Mouse (Mus musculus) hindbrain, embryonic 12.5 days (tissue): ENCODE results near the gene Pcif1. TPM values are rescaled to one million over a fixed set of nuclear protein-coding genes. Genes with fewer than 3 reads are reported as not detected.

Experiments used
- ATAC-seq: fragments of 200-750 bp; cut with Nextera tagmentation; 2 replicates; pipeline ENCODE4 v1.8.0; 2017; ENCODE audit warnings: moderate TSS enrichment; ENCODE audit not compliant: low FRiP score
- H3K27ac ChIP-seq: fragments of 300-500 bp; sonication (generic); 2 replicates; pipeline ENCODE4 v1.5.1; 2016; ENCODE audit warnings: mild to moderate bottlenecking
- H3K27me3 ChIP-seq: fragments of 300-500 bp; sonication (generic); 2 replicates; pipeline ENCODE4 v1.6.1; 2016; ENCODE audit warnings: mild to moderate bottlenecking
- H3K36me3 ChIP-seq: fragments of 300-500 bp; sonication (generic); 2 replicates; pipeline ENCODE4 v1.6.1; 2016; ENCODE audit warnings: mild to moderate bottlenecking
- H3K4me1 ChIP-seq: fragments of 300-500 bp; sonication (generic); 2 replicates; pipeline ENCODE4 v1.6.1; 2016
- H3K4me2 ChIP-seq: fragments of 300-500 bp; sonication (generic); replicated peaks from 2 replicates; pipeline ENCODE4 v1.6.1; 2016; ENCODE audit warnings: mild to moderate bottlenecking
- H3K4me3 ChIP-seq: fragments of 300-500 bp; sonication (generic); 2 replicates; pipeline ENCODE4 v1.5.1; 2016; ENCODE audit warnings: mild to moderate bottlenecking
- H3K9ac ChIP-seq: fragments of 300-500 bp; sonication (generic); 2 replicates; pipeline ENCODE4 v1.6.1; 2016; ENCODE audit warnings: mild to moderate bottlenecking, moderate library complexity
- H3K9me3 ChIP-seq: fragments of 300-500 bp; sonication (generic); replicated peaks from 2 replicates; pipeline ENCODE4 v1.6.1; 2016; ENCODE audit warnings: mild to moderate bottlenecking
- WGBS: fragments of 180-500 bp; shearing (Covaris S2); methylation state at CpG from one replicate; pipeline ENCODE4 v1.1.7; 2016; 5-methylcytosine and 5-hydroxymethylcytosine counted together
- polyA plus RNA-seq: library from polyadenylated mRNA; unstranded; fragments of >200 nt; fragmentation: Nextera tagmentation; extraction: Ambion mirVana; gene quantifications from 2 replicates; pipeline ENCODE4 v1.2.1, GENCODE M21; 2016

Gene Pcif1
- polyA plus RNA-seq, 1 experiment from 2014 or later, result 85.2 TPM

DNA sequence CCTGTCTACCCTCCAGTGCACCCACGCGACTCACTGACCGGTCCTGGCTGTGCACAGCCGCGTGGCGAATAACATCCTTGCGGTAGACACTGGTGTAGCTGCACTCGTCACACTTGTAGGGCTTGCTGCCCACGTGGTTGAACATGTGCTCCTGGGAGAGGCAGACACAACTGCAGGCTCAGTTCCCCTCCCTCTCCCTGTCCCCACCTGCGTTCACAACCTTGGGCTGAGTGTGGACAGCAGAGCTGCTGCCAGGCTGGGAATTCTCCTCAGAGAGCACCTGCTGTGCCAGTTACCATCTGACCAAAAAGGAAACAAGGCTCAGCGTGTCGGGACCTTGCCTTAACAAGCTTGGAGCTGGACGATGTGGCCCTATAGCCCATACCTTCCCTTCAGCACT lies 22.3 kb downstream of the Pcif1 start:
- no peaks in the 10 kb centered on the region for H3K4me1 ChIP-seq
- H3K9me3 ChIP-seq, result peaks cover 4% of the 10 kb centered on the region
- 0 out of 2 replicates have a peak, but pooled peaks cover 3% of the 10 kb centered on the region for H3K27me3 ChIP-seq
- peaks cover 100% of the 10 kb centered on the region for H3K36me3 ChIP-seq
- H3K4me3 ChIP-seq, result no peak overlapping the region
- H3K9ac ChIP-seq, result no peak overlapping the region
- no peak for ATAC-seq
- 92% methylated on average over 13 of the region's 13 CpGs for WGBS
- H3K27ac ChIP-seq, result no peak overlapping the region
- H3K4me2 ChIP-seq, result no peak overlapping the region

DNA sequence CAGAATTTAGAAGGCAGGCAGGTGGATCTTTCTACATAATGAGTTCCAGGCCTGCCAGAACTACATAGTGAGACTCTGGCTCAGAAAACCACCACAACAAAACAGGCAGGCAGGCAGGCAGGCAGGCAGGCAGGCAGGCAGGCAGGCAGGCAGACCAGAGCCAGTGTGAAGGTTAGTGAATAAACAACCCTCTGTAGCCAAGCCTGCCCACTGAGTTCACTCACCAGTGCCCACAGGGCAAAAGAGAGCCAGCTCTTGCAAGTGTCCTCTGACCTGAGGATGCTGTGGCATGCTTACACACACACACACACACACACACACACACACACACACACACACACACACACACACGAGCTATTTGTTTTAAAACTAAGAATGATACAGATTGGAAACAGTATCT lies 24.4 kb downstream of the Pcif1 start:
- Histone ChIP-seq H3K9ac (no peak overlapping the region), H3K9me3 (peaks cover 7% of the 10 kb centered on the region), H3K27me3 (0 out of 2 replicates have a peak, but pooled peaks cover 3% of the 10 kb centered on the region), H3K27ac (no peak overlapping the region), H3K4me3 (no peak overlapping the region), H3K4me1 (no peaks in the 10 kb centered on the region), H3K4me2 (no peak overlapping the region), H3K36me3 (peaks cover 100% of the 10 kb centered on the region)
- WGBS, result 100% methylated on average over 1 of the region's 1 CpGs
- no peak for ATAC-seq

DNA sequence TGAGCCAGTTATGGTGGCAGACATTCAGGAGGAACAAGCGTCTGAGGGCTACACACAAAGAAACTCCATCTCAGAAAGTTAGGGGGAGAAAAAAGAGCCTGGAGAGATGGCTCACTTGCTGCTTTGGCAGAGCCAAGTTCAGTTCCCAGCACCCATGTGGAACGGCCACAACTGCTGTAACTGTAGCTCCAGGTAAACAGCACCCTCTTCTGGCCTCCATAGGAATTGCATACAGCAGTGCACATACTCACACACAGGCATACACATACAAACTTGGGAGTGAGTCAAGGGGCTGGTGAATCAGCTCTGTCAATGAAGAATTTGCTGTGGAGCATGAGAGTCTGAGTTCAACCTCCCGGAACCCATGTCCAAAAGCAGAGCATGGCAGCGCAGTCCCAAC lies 27.0 kb downstream of the Pcif1 start:
- Histone ChIP-seq H3K4me2 (no peak overlapping the region), H3K9me3 (peaks cover 7% of the 10 kb centered on the region), H3K4me1 (peaks cover 17% of the 10 kb centered on the region), H3K36me3 (peaks cover 81% of the 10 kb centered on the region), H3K4me3 (no peak overlapping the region), H3K9ac (no peak overlapping the region), H3K27ac (no peak overlapping the region), H3K27me3 (0 out of 2 replicates have a peak, but pooled peaks cover 3% of the 10 kb centered on the region)
- ATAC-seq, result no peak
- WGBS, result 96% methylated on average over 4 of the region's 4 CpGs

DNA sequence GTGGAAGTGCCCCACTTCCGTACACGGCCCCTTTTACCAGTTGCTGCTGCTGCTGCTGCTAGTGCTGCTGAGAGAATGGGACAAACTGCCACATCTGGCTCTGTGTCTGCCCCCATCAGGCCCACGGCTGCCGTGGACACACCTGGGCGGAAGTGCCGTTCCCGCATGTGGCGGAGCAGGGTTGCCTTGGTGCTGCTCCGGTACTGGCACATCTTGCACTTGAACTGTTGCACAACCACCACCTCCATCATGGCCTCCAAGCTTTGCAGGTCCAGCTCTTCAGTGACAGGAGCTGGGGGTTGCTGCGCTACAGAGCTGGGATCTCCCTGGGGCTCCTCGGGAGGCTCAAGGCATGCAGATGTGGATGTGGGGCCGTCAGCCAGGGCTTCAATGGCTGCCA lies 28.4 kb downstream of the Pcif1 start:
- Histone ChIP-seq H3K36me3 (peaks cover 67% of the 10 kb centered on the region), H3K4me3 (no peak overlapping the region), H3K27me3 (no peaks in the 10 kb centered on the region), H3K27ac (no peak overlapping the region), H3K9ac (no peak overlapping the region), H3K4me1 (peaks cover 23% of the 10 kb centered on the region), H3K9me3 (peaks cover 7% of the 10 kb centered on the region), H3K4me2 (no peak overlapping the region)
- WGBS, result 96% methylated on average over 12 of the region's 12 CpGs
- ATAC-seq, result no peak

DNA sequence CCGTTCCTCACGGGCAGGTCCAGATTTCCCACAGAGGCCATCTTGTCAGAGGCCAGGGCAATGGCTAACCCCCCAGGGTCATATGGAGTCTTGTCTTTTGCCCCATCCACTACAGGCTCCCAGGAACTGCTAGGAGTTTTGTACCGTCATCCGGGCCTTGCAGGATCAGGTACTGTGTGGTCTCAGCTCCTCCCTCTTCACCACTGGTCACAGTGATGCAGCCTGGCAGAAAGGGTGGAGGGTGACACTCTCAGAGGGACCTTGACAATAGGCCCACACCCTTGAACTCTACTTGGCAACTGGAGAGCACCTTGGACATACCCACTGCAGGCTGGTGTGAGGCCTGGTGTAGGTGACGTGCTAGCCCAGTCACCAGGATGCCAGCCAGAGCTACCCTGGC lies 28.9 kb downstream of the Pcif1 start:
- H3K27me3 ChIP-seq, result no peaks in the 10 kb centered on the region
- no peak for ATAC-seq
- no peak overlapping the region for H3K4me2 ChIP-seq
- H3K27ac ChIP-seq, result no peak overlapping the region
- peaks cover 62% of the 10 kb centered on the region for H3K36me3 ChIP-seq
- H3K4me1 ChIP-seq, result peaks cover 24% of the 10 kb centered on the region
- H3K9ac ChIP-seq, result no peak overlapping the region
- 92% methylated on average over 5 of the region's 5 CpGs for WGBS
- no peak overlapping the region for H3K4me3 ChIP-seq
- H3K9me3 ChIP-seq, result peaks cover 7% of the 10 kb centered on the region

DNA sequence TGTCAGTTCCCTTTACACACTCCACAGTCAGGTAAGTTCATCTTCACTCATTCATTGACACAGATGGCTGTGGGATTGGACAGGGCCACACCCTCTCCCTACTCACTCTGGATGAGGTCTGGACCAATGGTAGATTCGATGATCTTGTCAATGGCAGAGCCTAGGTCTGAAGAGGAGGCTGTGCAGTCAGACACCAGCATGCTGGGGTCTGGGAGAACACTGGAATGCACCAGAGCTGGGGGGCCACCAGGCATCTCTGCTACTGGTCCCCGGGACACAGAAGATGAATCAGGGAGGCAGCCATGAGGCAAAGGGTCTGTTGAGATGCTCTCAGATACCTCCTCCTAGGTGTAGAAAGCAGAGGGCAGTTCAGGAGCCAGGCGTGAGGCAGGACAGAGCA lies 30.0 kb downstream of the Pcif1 start:
- Histone ChIP-seq H3K27ac (no peak overlapping the region), H3K4me3 (no peak overlapping the region)

DNA sequence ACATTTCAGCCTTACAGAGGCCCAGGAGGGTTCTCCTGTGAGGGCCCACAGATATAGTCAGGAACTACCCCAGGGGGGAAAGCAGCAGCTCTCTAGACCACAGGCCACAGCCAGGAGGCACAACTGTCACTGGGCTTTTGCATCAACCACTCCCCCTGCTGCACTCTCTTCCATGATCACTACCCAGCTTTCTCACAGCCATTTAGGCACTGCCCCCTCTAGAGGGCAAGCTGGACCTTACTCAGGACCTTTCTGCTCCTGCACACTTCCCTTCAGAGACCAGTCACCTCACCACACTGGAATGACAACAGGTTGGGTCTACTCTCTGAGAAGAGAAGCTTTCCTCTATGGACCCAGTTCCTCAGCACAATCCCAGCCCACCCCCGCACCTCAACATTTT lies 30.4 kb downstream of the Pcif1 start:
- Histone ChIP-seq H3K36me3 (peaks cover 47% of the 10 kb centered on the region), H3K4me2 (peak overlapping the region; percentile 85), H3K27me3 (no peaks in the 10 kb centered on the region), H3K4me3 (peak overlapping the region; percentile 71), H3K9me3 (peaks cover 7% of the 10 kb centered on the region), H3K4me1 (peaks cover 24% of the 10 kb centered on the region), H3K9ac (peak overlapping the region; percentile 9; the same call in 1 of the 2 replicates), H3K27ac (no peak overlapping the region)
- no peak for ATAC-seq
- 81% methylated on average over 1 of the region's 1 CpGs for WGBS

More for the DNA sequence above, 30.0 kb downstream of the Pcif1 start:
- no peak overlapping the region; the same call in 1 of the 2 replicates for H3K4me2 ChIP-seq
- H3K36me3 ChIP-seq, result peaks cover 51% of the 10 kb centered on the region
- H3K9ac ChIP-seq, result 0 out of 2 replicates have a peak overlapping the region, but pooled peaks have one; percentile 9
- WGBS, result 94% methylated on average over 3 of the region's 3 CpGs
- H3K27me3 ChIP-seq, result no peaks in the 10 kb centered on the region
- H3K9me3 ChIP-seq, result peaks cover 7% of the 10 kb centered on the region
- peaks cover 24% of the 10 kb centered on the region for H3K4me1 ChIP-seq
- no peak for ATAC-seq

DNA sequence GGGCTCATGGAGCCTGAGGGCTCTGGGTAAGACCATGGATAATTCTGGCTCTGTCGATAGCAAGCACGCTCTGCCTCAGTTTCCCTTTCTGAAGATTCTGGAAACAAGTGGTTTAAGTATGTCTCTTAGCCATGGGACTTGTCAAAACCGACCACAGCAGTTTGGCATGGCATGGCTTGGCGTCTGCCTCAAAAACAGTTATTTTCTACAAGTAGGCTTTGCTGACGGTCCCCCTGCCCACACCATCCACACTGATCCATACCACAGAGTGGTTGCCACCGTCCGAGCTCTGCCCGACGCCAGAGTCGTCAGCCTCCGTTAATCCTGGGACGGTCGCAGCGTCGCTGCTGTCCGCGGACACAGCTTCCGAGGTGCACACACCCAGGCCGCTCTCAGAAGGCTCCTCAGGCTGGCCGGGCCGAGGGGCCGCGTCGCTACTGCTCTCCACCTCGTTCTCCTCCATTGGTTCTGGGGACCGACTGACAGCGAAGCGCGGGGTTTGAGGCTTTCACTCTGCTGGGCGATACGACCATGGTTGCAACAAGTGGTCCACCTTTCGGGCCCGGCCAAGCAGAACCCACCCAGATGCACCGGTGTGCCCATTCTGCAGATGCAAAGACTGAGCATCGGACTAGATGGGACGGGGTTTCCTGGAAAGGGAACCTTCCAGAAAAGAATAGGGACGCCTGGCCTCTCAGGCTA lies 31.4 kb downstream of the Pcif1 start:
- Histone ChIP-seq H3K27ac (peak overlapping the region; percentile 99), H3K4me3 (peak overlapping the region; percentile 71), H3K9me3 (peaks cover 7% of the 10 kb centered on the region), H3K4me1 (peaks cover 24% of the 10 kb centered on the region), H3K27me3 (no peaks in the 10 kb centered on the region), H3K4me2 (peak overlapping the region; percentile 85), H3K9ac (peak overlapping the region; percentile 84), H3K36me3 (peaks cover 37% of the 10 kb centered on the region)
- WGBS, result 6% methylated on average over 37 of the region's 37 CpGs
- no peak; the same call in 1 of the 2 replicates for ATAC-seq

DNA sequence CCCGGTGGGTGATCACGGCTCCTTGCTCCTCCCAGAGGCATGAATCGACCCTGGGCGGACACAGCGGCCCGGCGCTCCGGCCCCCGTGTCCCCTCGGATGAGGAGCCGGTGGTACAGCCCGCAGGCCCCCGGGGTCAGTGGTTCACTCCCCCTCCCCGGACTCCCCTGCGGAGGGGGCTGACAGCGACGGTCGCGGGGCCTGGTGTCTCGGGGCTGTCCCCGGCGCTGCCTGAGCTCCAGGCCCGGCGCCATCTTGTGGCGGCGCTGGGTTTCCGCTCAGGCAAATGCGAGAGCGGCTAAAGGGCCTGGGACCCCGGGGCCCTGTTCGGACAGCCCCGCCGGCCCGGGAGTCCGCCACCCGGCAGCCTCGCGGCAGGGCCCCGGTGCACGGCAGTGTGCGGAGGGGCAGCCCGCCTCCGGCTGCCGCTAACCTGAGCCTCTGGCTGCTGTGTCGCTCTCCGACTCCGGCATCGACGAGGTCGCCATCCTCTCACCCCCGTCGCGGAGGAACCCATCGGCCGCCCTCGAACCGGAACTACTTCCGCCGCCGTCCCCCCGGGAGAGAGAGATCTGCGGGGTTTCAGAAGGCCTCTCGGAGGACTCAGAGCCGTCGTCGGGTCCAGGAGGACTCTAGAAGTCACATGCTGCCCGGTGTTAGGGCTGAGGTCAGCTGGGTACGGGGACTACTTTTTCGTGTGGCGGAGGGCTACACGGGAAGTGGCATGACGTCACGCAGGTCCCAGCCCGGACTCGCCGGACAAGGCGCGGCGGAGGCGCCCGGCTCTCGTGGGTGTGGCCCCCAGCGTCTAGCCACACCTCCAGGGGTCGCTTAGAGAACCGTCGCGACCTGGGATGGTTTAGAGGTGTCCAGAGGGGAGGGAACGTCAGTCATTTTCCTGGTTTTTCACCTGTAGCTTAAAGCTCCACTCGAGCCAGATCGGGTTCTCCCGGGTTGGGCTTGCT lies 32.3 kb downstream of the Pcif1 start, which contains the start of gene Zfp335:
Zfp335 (minus strand) TSS at position 672 of the 963 bp plus-strand sequence.
- peaks cover 28% of the 10 kb centered on the region for H3K36me3 ChIP-seq
- H3K27ac ChIP-seq, result peak within 1 kb of the TSS; percentile 99
- peak; percentile 87 for ATAC-seq
- peak within 1 kb of the TSS; percentile 84 for H3K9ac ChIP-seq
- peaks cover 3% of the 10 kb centered on the region for H3K9me3 ChIP-seq
- WGBS, result under 1% methylated on average over 86 of the region's 91 CpGs
- H3K4me1 ChIP-seq, result peaks cover 24% of the 10 kb centered on the region
- peak within 1 kb of the TSS; percentile 71 for H3K4me3 ChIP-seq
- H3K27me3 ChIP-seq, result no peaks in the 10 kb centered on the region
- peak within 1 kb of the TSS; percentile 85 for H3K4me2 ChIP-seq

DNA sequence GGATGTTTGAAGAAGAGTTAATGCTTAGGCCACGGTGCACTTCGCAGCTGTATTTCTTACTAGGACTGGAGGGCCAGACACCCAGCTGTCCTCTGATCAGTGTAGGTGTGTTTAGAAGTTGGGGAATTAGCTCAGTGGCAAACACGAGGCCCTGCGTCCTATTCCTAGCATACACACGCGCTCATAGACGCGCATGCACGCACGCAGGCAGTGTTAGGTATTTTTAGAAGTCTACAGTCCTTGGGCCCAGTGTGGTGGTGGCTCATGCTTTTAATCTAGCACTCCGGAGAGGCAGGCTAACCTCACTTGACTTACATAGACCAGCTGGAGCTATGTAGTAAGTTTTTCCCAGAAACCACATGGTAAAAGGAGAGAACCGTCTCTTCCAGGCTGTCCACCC lies 33.0 kb downstream of the Pcif1 start:
- H3K36me3 ChIP-seq, result peaks cover 21% of the 10 kb centered on the region
- peaks cover 24% of the 10 kb centered on the region for H3K4me1 ChIP-seq
- WGBS, result 16% methylated on average over 12 of the region's 12 CpGs
- H3K27me3 ChIP-seq, result no peaks in the 10 kb centered on the region
- ATAC-seq, result peak; percentile 5; the same call in 1 of the 2 replicates
- H3K4me2 ChIP-seq, result peak overlapping the region; percentile 85
- peak overlapping the region; percentile 84 for H3K9ac ChIP-seq
- peak overlapping the region; percentile 99 for H3K27ac ChIP-seq
- H3K9me3 ChIP-seq, result no peaks in the 10 kb centered on the region
- peak overlapping the region; percentile 71 for H3K4me3 ChIP-seq

DNA sequence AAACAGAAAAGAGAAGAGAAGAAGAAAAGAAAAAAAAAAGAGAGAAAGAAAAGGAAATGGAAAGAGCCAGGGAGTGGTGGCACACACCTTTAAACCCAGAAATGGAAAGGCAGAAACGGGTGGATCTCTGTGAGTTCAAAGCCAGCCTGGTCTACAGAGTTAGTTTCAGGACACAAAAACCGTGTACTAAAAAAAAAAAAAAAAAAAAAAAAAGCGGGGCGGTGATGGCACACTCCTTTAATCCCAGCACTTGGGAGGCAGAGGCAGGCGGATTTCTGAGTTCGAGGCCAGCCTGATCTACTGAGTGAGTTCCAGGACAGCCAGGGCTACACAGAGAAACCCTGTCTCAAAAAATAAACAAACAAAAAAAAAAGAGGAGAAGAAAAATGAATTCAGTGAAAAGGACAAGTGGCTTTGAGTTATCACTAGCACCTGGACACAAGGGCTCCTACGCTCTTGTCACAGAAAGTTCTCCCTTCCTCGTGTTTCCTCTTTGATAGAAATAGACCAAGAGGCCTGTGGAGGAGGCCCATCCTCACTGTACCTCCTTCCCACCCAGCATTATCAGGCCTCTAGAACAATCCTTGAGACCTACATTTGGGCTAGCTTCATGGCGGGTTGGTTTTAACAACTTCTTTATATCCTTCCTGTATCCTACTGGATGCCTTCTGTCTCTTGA lies 33.8 kb downstream of the Pcif1 start:
- peak overlapping the region; percentile 85; the same call in 1 of the 2 replicates for H3K4me2 ChIP-seq
- WGBS, result 94% methylated on average over 9 of the region's 9 CpGs
- H3K27ac ChIP-seq, result no peak overlapping the region
- peaks cover 26% of the 10 kb centered on the region for H3K4me1 ChIP-seq
- no peak overlapping the region for H3K9ac ChIP-seq
- H3K36me3 ChIP-seq, result peaks cover 13% of the 10 kb centered on the region
- H3K9me3 ChIP-seq, result no peaks in the 10 kb centered on the region
- 0 out of 2 replicates have a peak overlapping the region, but pooled peaks have one; percentile 71 for H3K4me3 ChIP-seq
- no peaks in the 10 kb centered on the region for H3K27me3 ChIP-seq
- ATAC-seq, result no peak

DNA sequence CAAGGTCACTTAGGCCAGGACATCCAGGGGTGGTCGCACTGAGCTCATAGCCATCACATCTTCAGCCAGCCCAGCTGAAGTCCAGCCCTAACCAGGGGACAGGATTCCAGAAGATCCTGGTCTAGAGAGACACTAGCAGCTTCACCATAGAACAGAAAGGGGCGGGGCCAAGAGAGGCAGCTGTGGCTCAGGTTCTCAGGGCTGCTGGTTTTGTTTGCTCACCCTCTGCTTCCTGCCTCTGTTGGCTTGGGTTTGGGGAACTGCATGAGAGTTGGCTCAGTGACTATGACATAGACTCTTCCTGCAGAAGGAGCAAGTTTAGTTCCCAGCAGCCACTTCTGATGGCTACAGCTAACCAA lies 34.3 kb downstream of the Pcif1 start:
- Histone ChIP-seq H3K27me3 (no peaks in the 10 kb centered on the region), H3K4me3 (no peak overlapping the region), H3K9ac (no peak overlapping the region), H3K27ac (no peak overlapping the region), H3K4me1 (peaks cover 26% of the 10 kb centered on the region), H3K4me2 (no peak overlapping the region), H3K9me3 (no peaks in the 10 kb centered on the region), H3K36me3 (peaks cover 8% of the 10 kb centered on the region)
- 93% methylated on average over 2 of the region's 2 CpGs for WGBS
- ATAC-seq, result no peak
